Mouse (Mus musculus): ENCODE measurements around the gene Luzp1. TPM values are rescaled to one million over a fixed set of nuclear protein-coding genes. Genes with fewer than 3 reads are reported as not detected.

Gene Luzp1
- total and polyA plus RNA-seq, 3 experiments, result 7.5 to 13.4 TPM; not detected in 1

DNA sequence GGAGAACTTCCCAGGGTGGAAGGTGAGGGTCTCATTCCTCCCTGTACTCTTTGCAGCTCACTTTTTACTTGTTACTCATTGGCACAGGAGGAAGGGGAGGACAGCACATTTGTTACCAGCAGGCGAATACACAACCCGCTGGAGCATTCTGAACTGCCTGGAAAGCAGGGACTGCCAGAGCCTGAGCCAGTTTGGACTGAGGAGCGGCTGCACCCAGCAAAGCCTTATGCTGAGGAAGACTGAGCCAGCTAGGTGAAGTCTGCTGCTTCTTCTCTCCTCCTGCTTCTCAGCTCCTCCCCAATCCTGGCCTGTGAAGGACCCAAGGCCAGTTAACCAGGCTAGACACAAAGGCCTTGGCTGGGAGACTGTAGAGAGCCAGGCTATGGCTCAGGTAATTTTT is 75.6 kb downstream of the Luzp1 start:
- Histone ChIP-seq H3K9me3 (replicated peaks; ENCODE audit: insufficient read depth, low read length) (no peaks in the 10 kb centered on the region), H3K4me1 (ENCODE audit: control insufficient read depth in 1 of 2, insufficient read depth in 2 of 2, low read length in 2 of 2) (no peaks in the 10 kb centered on the region), H3K27me3 (ENCODE audit: control insufficient read depth in 1 of 2, insufficient read depth in 2 of 2, low read length in 2 of 2) (no peaks in the 10 kb centered on the region), H3K9ac (ENCODE audit: control insufficient read depth, low read depth, low read length, poor library complexity, severe bottlenecking) (no peak overlapping the region), H3K4me3 (ENCODE audit: control insufficient read depth in 1 of 2, insufficient read depth in 1 of 2, low read depth in 2 of 2, low read length in 2 of 2) (no peak overlapping the region), H3K79me2 (ENCODE audit: control insufficient read depth, insufficient read depth, low read length, poor library complexity) (no peaks in the 10 kb centered on the region), H3K36me3 (ENCODE audit: control insufficient read depth in 1 of 2, insufficient read depth in 2 of 2, low read length in 2 of 2) (peaks cover 2 to 3% of the 10 kb centered on the region in 2 experiments; a peak in 2 of 4 replicates), H3K27ac (ENCODE audit: control insufficient read depth, low read depth, low read length) (no peak overlapping the region)
- no peak for TF ChIP-seq UBTF (IDR thresholded peaks at IDR 0.05; ENCODE audit: borderline replicate concordance, insufficient read depth, low read depth, low read length)
- no peak for TF ChIP-seq USF1 (IDR thresholded peaks at IDR 0.05; ENCODE audit: low read depth, low read length)
- no peak for DNase-seq (ENCODE audit: low read depth, low spot score)

DNA sequence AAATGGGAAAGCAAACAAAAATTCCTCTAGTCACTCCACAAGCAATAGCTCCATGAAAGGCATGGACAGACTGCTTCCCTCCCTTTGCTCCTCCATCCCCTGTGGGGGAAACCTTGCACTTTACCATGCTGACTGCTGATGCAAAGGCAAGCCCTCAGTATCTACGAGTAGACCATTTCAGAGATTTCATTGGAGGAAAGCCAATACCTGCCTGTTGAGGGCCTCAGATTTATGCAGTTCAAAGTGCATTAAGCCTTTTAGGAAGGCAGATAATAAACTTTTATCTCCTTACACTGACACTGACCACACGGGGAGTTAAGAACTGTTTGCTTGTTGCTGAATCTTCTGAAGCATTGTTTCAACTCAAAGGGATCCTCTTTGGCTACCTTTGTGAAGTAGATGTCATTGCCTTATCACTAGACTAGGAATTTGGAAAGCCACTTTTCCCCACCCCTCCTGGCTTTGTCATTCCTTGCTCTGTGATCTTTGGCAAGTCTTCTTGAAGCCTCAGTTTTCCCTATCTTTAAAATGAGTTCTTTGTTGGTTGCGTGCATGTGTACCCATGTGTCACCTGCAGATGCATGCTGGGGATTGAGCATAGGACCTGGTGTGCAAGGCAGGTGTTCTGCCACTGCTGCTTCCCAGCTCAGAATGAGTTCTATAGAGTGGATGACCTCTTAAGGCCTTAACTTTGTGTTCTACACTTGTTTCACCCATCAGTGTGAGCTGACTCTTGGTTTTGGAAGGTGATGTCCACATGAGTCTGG is 76.9 kb downstream of the Luzp1 start:
- H3K9me3 ChIP-seq (replicated peaks; ENCODE audit: insufficient read depth, low read length), result no peaks in the 10 kb centered on the region
- no peak for TF ChIP-seq UBTF (IDR thresholded peaks at IDR 0.05; ENCODE audit: borderline replicate concordance, insufficient read depth, low read depth, low read length)
- TF ChIP-seq EP300 (IDR thresholded peaks at IDR 0.05; ENCODE audit: low read depth in 1 of 2, low read length in 2 of 2), result no peak
- TF ChIP-seq HCFC1 (IDR thresholded peaks at IDR 0.05; ENCODE audit: low read depth, low read length), result no peak
- TF ChIP-seq CTCF (IDR thresholded peaks at IDR 0.05 in 2 of 3, conservative IDR thresholded peaks at IDR 0.05 in 1 of 3; ENCODE audit: control insufficient read depth in 1 of 3, insufficient read depth in 1 of 3, low read depth in 2 of 3, low read length in 3 of 3, poor library complexity in 1 of 3, severe bottlenecking in 1 of 3), result no peak
- H3K79me2 ChIP-seq (ENCODE audit: control insufficient read depth, insufficient read depth, low read length, poor library complexity), result no peaks in the 10 kb centered on the region
- H3K36me3 ChIP-seq (ENCODE audit: control insufficient read depth in 1 of 2, insufficient read depth in 2 of 2, low read length in 2 of 2), result peaks cover 3 to 9% of the 10 kb centered on the region in 2 experiments; a peak in 3 of 4 replicates
- no peaks in the 10 kb centered on the region for H3K27me3 ChIP-seq (ENCODE audit: control insufficient read depth in 1 of 2, insufficient read depth in 2 of 2, low read length in 2 of 2)
- H3K9ac ChIP-seq (ENCODE audit: control insufficient read depth, low read depth, low read length, poor library complexity, severe bottlenecking), result no peak overlapping the region
- H3K4me1 ChIP-seq (ENCODE audit: control insufficient read depth in 1 of 2, insufficient read depth in 2 of 2, low read length in 2 of 2), result no peaks in the 10 kb centered on the region
- H3K27ac ChIP-seq (ENCODE audit: control insufficient read depth, low read depth, low read length), result no peak overlapping the region
- H3K4me3 ChIP-seq (ENCODE audit: control insufficient read depth in 1 of 2, insufficient read depth in 1 of 2, low read depth in 2 of 2, low read length in 2 of 2), result no peak overlapping the region
- no peak for DNase-seq (ENCODE audit: low read depth, low spot score)

GRCm38 (mm10) chr4:136547721-136548120 is 78.2 kb downstream of the Luzp1 start:
- H3K36me3 ChIP-seq (ENCODE audit: control insufficient read depth in 1 of 2, insufficient read depth in 2 of 2, low read length in 2 of 2), result peaks cover 3 to 13% of the 10 kb centered on the region in 2 experiments; a peak in 3 of 4 replicates
- no peaks in the 10 kb centered on the region for H3K9me3 ChIP-seq (replicated peaks; ENCODE audit: insufficient read depth, low read length)
- no peaks in the 10 kb centered on the region for H3K4me1 ChIP-seq (ENCODE audit: control insufficient read depth in 1 of 2, insufficient read depth in 2 of 2, low read length in 2 of 2)
- no peak for DNase-seq (ENCODE audit: low read depth, low spot score)
- no peaks in the 10 kb centered on the region for H3K27me3 ChIP-seq (ENCODE audit: control insufficient read depth in 1 of 2, insufficient read depth in 2 of 2, low read length in 2 of 2)
- H3K9ac ChIP-seq (ENCODE audit: control insufficient read depth, low read depth, low read length, poor library complexity, severe bottlenecking), result no peak overlapping the region
- no peak overlapping the region for H3K27ac ChIP-seq (ENCODE audit: control insufficient read depth, low read depth, low read length)
- no peak for TF ChIP-seq TBP (IDR thresholded peaks at IDR 0.05; ENCODE audit: low read depth, low read length)
- TF ChIP-seq ZMIZ1 (IDR thresholded peaks at IDR 0.05; ENCODE audit: low read depth, low read length), result no peak
- TF ChIP-seq USF2 (IDR thresholded peaks at IDR 0.05; ENCODE audit: borderline replicate concordance in 1 of 2, insufficient read depth in 1 of 2, low read depth in 1 of 2, low read length in 2 of 2), result no peak
- TF ChIP-seq UBTF (IDR thresholded peaks at IDR 0.05; ENCODE audit: borderline replicate concordance, insufficient read depth, low read depth, low read length), result no peak
- TF ChIP-seq MYB (IDR thresholded peaks at IDR 0.05; ENCODE audit: low read depth, low read length), result no peak
- no peak for TF ChIP-seq CHD2 (IDR thresholded peaks at IDR 0.05; ENCODE audit: low read length)
- no peak for TF ChIP-seq SIN3A (IDR thresholded peaks at IDR 0.05; ENCODE audit: low read length)
- H3K4me3 ChIP-seq (ENCODE audit: control insufficient read depth in 1 of 2, insufficient read depth in 1 of 2, low read depth in 2 of 2, low read length in 2 of 2), result no peak overlapping the region
- H3K79me2 ChIP-seq (ENCODE audit: control insufficient read depth, insufficient read depth, low read length, poor library complexity), result no peaks in the 10 kb centered on the region

Measured in MEL (cell line).